Mouse (Mus musculus) thymus, postnatal 0 days (tissue): ENCODE results near the gene Gm9507. TPM values are rescaled to one million over a fixed set of nuclear protein-coding genes. Genes with fewer than 3 reads are reported as not detected.
"Not testable (repeated sequence)": the region's sequence is repeated elsewhere in the genome, so short reads cannot be mapped to it uniquely, and the experiment has no call there.

Experiments
- DNase-seq: peaks from one replicate; pipeline ENCODE4 v3.0.0-alpha.2; 2015; ENCODE audit warnings: low spot score
- polyA plus RNA-seq: library from polyadenylated mRNA; unstranded; fragments of >200 nt; fragmentation: Nextera tagmentation; extraction: Ambion mirVana; gene quantifications from 2 replicates; pipeline ENCODE4 v1.2.1, GENCODE M21; 2015

Gene Gm9507
- not detected in 2 replicates for polyA plus RNA-seq

DNA sequence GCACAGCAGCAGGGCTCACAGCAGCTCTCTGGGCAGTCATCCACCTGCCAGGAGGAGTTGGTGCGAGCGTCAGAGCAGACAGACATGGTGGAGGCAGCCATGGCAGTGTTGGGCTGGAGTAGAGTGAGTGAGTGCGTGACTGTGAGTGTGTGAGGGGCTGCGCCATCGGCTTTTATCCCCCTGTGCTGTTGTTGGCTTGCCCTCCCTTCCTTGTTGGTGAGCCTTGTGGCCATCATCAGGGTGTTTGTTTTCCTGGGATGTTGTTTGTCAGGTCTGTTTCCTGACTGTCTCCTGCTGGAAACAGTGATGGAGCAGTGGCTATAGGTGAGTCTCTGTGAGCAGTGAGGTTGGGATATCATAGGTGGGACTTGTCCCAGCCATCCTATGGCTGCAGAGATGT, at the start of gene Gm9507:
Gm9507 (minus strand) TSS at position 101 of the 400 bp plus-strand sequence.
- DNase-seq: no peak

DNA sequence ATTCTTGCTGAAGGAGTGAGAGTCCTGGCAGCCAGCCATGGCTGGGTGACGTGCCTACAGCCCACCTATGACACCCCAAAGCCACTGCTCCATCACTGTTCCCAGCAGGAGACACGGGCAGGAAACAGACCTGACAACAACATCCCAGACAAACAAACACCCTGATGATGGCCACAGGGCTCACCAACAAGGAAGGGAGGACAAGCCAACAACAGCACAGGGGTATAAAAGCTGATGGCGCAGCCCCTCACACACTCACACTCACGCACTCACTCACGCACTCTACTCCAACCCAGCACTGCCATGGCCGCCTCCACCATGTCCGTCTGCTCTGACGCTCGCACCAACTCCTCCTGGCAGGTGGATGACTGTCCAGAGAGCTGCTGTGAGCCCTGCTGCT, 40.9 kb upstream of the Gm9507 start, which contains the start of gene Gm10318:
Gm10318 (plus strand) TSS at position 301 of the 400 bp plus-strand sequence.
- DNase-seq: no peak

GRCm38 (mm10) chr10:77847538-77847937, 35.9 kb upstream of the Gm9507 start:
- no peak for DNase-seq

GRCm38 (mm10) chr10:77846961-77847360, 35.3 kb upstream of the Gm9507 start:
- no peak for DNase-seq

DNA sequence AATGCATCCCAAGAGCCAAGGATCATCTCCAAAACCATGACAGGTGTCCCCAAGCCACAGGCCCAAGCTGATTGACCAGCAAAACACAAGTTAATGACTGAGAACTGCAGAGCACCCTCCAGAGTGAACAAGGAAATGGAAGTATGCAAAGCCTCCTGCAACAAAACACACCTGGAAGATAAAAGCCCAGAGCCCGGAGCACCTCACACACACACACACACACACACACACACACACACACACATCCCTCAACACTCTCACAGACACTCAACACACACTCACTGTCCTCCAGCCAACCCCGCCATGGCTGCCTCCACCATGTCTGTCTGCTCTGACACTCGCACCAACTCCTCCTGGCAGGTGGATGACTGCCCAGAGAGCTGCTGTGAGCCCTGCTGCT, 34.9 kb upstream of the Gm9507 start, which contains the start of gene Gm36176:
Gm36176 (plus strand) TSS at position 301 of the 400 bp plus-strand sequence.
- DNase-seq: no peak

GRCm38 (mm10) chr10:77839006-77839405, 27.4 kb upstream of the Gm9507 start:
- DNase-seq: no peak

GRCm38 (mm10) chr10:77835647-77836046, 24.0 kb upstream of the Gm9507 start, which contains the start of gene Krtap10-10:
Gene Krtap10-10, plus strand, starts transcription at chr10:77835947.
- no peak for DNase-seq

- DNase-seq: no peak
Observed at GRCm38 (mm10) chr10:77826951-77827350, 15.3 kb upstream of the Gm9507 start, which contains the start of gene Krtap10-4. Gene Krtap10-4, minus strand, starts transcription at chr10:77827095.

- no peak for DNase-seq
Observed at GRCm38 (mm10) chr10:77819203-77819602, 7.6 kb upstream of the Gm9507 start.

DNA sequence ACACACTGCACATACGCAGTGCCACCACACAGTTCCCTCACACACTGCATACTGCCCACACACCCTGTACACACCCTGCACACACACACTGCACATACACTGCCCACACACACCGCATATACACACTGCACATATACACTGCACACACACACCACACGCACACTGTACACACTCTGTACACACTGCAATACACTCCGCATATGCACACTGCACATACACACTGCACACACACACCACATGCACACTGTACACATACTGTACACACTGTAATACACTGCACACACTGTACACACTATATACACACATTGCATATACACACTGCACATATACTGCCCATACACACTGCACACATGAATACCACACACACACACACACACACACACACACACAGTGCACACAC, 6.9 kb upstream of the Gm9507 start:
- no peak for DNase-seq

- peak; percentile 26 for DNase-seq
Observed at GRCm38 (mm10) chr10:77815514-77815913, 3.9 kb upstream of the Gm9507 start.

- no peak for DNase-seq
Observed at GRCm38 (mm10) chr10:77814382-77814781, 2.7 kb upstream of the Gm9507 start, which contains the start of gene Gm2696. Gene Gm2696, plus strand, starts transcription at chr10:77814682.

DNA sequence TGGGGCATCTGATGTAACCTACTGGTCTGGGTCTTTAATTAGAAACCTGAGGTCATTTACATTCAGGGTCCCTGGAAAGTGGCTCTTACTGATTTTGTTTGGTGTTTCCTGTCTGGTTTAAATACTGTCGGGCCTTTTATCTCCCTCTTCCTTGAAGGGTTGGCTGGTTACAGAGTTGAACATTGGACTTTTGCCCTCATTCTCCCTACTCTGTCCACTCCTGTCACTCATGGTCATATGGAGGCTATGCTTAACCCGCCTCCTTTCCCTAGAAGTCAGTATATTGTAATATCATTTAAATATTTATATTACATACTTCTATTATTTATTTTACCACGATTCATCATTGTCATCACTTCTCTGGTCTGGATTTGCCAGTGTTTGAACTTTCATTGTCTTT, 7.5 kb downstream of the Gm9507 start:
- no peak for DNase-seq

- DNase-seq: no peak
Observed at GRCm38 (mm10) chr10:77798921-77799508, 12.6 kb downstream of the Gm9507 start, which contains the start of gene Gm19668. Gene Gm19668, minus strand, starts transcription at chr10:77799133.

- not testable (repeated sequence) for DNase-seq
Observed at GRCm38 (mm10) chr10:77798164-77798920, 13.3 kb downstream of the Gm9507 start.

- no peak for DNase-seq
Observed at GRCm38 (mm10) chr10:77797677-77798076, 14.0 kb downstream of the Gm9507 start.

GRCm38 (mm10) chr10:77794976-77795375, 16.7 kb downstream of the Gm9507 start, which contains the start of gene Gm9639:
Gene Gm9639, minus strand, starts transcription at chr10:77795076.
- DNase-seq: no peak

DNA sequence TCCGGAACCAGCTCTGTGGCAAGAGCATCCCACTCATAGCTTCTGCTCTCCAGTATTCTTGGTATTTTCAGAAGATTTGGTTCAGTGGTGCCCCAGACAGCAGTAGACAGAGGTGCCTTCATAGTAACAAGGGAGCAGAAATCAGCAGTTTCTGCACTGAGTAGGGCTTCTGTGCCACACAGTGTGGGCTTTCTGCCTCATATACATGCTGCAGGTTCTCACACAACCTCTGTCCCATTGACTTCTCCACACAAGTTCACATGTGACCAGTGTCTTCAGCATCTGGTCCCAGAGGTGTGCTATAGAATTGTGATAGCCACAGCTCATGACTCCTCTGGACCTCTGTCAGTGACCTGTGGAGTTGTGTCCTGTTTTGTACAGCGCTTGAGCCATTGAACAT, 23.0 kb downstream of the Gm9507 start:
- no peak for DNase-seq

DNA sequence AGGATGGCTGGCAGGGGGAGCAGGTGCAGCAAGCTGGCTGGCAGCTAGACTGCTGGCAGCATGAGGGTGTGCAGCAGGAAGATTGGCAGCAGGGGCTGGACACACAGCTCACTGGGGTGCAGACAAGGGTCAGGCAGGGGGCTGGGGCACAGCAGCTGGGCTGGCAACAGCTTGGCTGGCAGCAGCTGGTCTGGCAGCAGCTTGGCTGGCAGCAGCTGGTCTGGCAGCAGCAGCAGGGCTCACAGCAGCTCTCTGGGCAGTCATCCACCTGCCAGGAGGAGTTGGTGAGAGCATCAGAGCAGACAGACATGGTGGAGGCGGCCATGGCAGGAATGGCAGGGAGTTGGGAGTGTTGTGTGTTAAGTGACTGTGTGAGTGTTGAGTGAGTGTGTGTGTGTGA, 23.8 kb downstream of the Gm9507 start, which contains the start of gene Gm7137:
Gm7137 (minus strand) TSS at position 325 of the 400 bp plus-strand sequence.
- DNase-seq: not testable (repeated sequence)

DNA sequence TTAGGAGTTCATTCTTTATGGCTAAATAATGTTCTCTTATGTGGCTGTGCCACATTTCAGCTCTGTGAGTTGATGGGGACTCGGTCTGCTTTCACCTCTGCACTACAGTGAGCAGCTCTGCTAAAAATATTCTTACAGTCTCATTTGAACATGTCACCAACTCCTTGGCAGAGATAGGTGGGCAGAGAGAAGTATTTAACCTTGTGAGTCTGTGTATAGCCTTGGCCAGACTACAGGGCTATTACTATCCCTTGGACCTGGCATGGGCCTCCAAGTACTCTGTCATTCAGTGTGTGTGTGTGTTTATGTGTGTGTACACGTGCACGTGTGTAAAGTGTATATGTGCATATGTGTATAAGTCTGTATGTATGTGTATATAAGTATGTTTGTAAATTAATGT, 28.2 kb downstream of the Gm9507 start:
- not testable (repeated sequence) for DNase-seq

DNA sequence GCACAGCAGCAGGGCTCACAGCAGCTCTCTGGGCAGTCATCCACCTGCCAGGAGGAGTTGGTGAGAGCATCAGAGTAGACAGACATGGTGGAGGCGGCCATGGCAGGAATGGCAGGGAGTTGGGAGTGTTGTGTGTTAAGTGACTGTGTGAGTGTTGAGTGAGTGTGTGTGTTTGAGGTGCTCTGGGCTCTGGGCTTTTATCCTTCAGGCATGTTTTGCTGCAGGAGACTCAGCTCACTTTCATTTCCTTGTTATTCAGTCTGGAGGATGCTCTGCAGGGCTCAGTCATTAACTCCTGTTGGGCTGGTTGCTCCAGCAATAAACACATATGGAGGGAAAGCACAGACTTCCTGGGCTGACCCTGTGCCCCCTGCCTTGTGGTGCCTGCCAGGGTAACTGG, 29.2 kb downstream of the Gm9507 start, which contains the start of gene Gm3250:
Gm3250 (minus strand) TSS at position 101 of the 400 bp plus-strand sequence.
- DNase-seq: not testable (repeated sequence)

- not testable (repeated sequence) for DNase-seq
Observed at GRCm38 (mm10) chr10:77776844-77777243, 34.8 kb downstream of the Gm9507 start, which contains the start of gene Gm7138. Gene Gm7138, minus strand, starts transcription at chr10:77776944.
